Mouse (Mus musculus) induced T-regulatory cell, adult 2 months (primary cell): ENCODE results near the gene Numb.

Source experiments
- DNase-seq: peaks from one replicate; pipeline ENCODE4 v3.0.0-alpha.2; 2012; ENCODE audit warnings: low read depth

The Numb gene

GRCm38 (mm10) chr12:83922724-83923485, 1.2 kb upstream of the Numb start:
- DNase-seq: peak; percentile 23

DNA sequence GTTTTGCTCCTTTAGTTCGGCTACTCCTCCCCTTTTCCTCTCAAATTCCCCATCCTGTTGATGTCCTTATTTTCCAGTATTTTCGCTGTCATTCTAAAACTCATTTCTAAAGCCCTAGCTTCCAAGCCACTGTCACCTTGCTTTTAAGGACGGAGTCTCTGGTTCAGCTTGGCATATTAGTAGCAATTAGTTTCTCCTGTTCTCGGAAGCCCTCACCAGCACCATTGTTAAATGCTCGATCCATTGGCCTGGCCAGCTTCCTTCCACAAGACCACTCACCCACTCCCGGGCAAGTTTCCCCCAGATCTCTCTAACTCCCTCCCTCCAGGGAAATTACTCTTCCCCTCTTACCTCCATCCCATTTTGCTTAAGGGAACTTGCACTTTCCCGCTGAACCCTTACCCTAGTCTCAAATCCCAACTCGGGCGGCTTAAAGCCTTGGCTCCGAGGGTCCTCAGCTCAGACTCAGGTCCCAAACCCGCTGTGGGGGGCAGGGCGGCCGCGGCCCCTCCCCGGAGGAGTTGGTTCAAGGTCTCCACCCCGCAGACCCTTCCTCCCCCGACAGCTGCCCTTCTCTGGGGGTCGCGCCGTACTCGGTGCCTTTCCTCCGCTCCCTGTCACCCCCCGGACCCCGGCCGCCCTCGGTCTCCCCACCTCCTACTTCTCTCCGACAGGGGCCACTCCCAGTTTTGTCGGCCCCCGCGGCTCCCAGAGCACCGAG, 853 bp downstream of the Numb start:
- DNase-seq: no peak

- no peak for DNase-seq
Measured at GRCm38 (mm10) chr12:83916884-83917283, 4.8 kb downstream of the Numb start.

DNA sequence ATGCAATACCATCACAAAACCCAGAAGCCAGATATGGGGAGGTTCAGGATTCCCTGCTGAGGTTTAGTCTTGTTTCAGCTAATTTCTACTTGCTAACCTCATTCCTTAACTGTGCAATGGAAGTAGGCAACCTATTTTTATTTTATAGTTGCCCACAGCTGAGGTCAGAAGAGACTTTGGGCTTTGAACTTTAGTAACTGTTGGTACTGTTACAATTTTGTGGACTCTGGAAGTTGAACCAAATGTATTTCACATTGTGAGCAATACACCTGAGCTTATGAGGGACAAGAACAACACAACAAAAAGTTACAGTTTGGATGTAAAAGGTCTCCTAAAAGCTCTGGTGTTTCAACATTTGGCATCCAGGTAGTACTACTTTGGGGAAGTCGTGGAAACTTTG, 6.9 kb downstream of the Numb start:
- DNase-seq: no peak

- DNase-seq: no peak
Measured at GRCm38 (mm10) chr12:83914202-83914740, 7.5 kb downstream of the Numb start.

GRCm38 (mm10) chr12:83910451-83910850, 11.3 kb downstream of the Numb start:
- no peak for DNase-seq

DNA sequence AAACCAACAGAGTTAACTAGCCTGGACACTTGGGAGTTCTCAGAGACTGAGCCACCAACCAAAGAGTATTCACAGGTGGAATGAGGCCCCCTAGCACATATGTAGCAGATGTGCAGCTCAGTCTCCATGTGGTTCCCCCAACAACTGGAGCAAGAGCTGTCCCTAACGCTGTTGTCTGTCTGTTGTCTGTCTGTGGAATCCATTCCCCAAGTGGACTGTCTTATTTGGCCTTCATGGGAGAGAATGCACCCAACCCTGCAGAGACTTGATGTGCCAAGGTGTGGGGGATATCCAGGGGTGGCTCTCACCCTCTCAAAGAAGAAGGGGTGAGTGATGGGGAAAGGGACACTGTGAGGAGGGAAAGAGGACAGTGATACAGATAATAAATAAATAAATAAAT, 28.8 kb downstream of the Numb start:
- DNase-seq: no peak

GRCm38 (mm10) chr12:83891278-83891677, 30.5 kb downstream of the Numb start:
- DNase-seq: no peak

- DNase-seq: no peak
Measured at GRCm38 (mm10) chr12:83889128-83889527, 32.6 kb downstream of the Numb start.

DNA sequence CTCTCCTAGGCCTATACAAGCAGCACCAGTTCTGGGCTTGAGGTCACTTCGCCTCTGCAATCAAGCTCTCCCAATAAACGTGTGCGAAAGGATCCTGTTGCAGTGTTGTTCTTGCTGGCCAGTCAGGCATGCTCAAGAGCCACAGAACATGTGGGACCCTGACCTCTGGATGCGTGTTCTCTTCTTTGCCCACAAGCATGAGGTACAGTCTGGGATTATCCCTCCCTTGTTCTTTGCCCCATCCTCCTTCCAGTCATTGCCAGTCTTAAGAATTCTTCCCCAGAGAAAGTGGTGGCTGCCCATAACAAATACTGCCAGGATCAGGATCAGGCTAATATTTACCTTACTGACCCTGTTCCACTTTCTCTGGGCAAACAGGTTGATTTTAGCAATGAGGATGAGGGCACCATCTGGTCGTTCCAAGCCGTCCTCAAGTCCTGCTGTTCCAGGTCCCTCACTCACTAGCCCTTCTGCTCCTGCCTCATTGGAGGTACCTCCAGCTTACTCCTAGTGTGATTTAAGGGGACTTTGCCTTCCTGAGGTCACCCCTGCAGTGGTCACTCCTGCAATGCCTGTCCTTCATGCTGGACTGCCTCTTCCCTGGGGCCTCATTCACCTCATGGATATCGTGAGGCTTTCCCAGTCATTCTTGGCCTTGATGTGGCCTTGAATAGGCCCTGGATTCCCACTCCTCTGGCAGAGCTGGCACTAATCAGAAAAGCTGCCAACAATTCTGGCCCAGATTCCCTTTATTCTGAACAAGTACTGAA, 36.0 kb downstream of the Numb start:
- DNase-seq: no peak

GRCm38 (mm10) chr12:83885065-83885464, 36.7 kb downstream of the Numb start:
- peak; percentile 23 for DNase-seq

GRCm38 (mm10) chr12:83882503-83882902, 39.2 kb downstream of the Numb start:
- DNase-seq: no peak

DNA sequence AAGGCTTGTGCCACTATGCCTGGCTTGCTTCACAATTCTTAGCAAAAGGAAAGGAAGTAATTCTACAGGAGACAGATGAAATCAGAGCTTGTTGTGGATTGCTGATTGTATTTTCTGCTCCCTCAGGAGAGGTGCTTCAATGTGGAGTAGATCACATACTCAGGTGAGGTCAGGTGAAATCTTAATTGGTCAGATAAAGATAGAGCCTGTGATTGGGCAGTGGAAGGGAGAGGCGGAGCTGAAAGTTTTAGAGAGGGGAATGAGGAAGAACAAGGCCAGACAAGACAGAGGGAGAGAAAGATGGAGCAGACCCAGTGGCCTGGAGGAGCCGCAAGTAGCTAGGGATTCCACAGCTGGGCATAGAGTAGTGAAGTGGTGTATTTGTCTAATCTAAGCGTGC, 39.6 kb downstream of the Numb start:
- DNase-seq: no peak

- DNase-seq: no peak
Measured at GRCm38 (mm10) chr12:83880913-83881312, 40.8 kb downstream of the Numb start.

GRCm38 (mm10) chr12:83875097-83875496, 46.6 kb downstream of the Numb start:
- no peak for DNase-seq

- no peak for DNase-seq
Measured at GRCm38 (mm10) chr12:83874597-83874996, 47.1 kb downstream of the Numb start.

GRCm38 (mm10) chr12:83864501-83864900, 57.2 kb downstream of the Numb start:
- DNase-seq: peak; percentile 38

- no peak for DNase-seq
Measured at GRCm38 (mm10) chr12:83861880-83862279, 59.9 kb downstream of the Numb start.

DNA sequence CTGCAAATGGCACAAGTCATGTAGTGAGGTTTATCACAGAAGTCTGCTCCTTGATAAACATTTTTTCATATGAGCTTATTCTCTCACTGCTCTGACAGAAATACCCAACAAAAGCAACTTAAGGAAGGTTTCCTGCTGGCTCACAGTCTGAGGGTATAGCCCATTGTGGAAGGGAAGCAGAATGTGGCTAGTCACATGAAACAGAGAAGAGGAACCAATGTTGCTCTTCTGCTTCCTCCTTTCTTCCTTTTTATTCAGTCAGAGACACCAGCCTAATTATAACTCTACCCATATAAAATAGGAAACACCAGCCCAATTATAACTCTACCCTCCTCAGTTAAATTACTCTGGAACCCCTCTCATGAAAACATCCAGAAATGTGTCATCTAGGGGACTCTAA, 61.0 kb downstream of the Numb start:
- DNase-seq: no peak

GRCm38 (mm10) chr12:83858052-83858451, 63.7 kb downstream of the Numb start:
- no peak for DNase-seq

DNA sequence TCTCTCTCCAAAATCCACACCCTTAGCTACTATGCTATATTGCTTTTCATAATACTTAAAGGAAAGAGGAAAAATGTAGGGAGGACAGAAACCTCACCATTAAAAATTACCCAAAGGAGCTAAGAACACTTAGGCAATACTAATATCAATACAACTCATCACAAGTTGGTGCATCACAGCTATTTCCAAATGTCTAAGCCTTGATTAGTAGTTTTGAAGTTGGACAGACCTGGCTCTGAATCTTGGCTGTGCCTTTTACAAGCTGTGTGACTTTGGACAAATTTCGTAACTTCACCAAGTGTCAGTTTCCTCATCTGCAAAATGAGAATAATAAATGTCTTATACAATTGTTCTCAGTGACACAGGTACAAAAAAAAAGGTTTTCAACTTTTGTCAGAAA, 66.5 kb downstream of the Numb start:
- DNase-seq: no peak

DNA sequence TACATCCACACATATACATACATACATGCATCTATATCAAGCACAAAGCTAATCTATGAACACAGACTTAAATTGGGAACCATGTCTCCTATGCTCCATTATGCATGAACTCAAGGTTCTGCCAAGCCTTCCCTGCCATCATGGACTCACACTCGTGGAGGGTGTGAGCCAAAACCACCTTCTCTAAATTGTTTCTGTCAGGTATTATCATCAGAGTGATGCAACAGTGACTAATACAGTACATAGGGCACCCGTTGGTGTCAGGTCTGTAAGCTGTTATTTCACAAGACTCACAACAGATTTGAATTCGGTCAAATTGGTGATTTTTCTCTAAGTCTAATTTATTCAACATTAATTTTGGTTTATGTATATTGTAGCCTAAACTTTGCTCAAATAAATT, 67.5 kb downstream of the Numb start:
- no peak for DNase-seq
